Mouse (Mus musculus) megakaryocyte-erythroid progenitor cell, adult 5 weeks (primary cell): ENCODE data around the gene Hint1. TPM values are rescaled to one million over a fixed set of nuclear protein-coding genes. Genes with fewer than 3 reads are reported as not detected.

Source experiments
- polyA plus RNA-seq: library from polyadenylated mRNA; stranded (reverse); fragments of >175 nt; gene quantifications from 2 replicates; pipeline ENCODE4 v1.2.3, GENCODE M21; 2012

Gene Hint1
- polyA plus RNA-seq: 1,285 and 1,367 TPM in 2 replicates

GRCm38 (mm10) chr11:54866119-54867048 lies at the start of gene Hint1:
Hint1 (plus strand) TSS chr11:54866383.

DNA sequence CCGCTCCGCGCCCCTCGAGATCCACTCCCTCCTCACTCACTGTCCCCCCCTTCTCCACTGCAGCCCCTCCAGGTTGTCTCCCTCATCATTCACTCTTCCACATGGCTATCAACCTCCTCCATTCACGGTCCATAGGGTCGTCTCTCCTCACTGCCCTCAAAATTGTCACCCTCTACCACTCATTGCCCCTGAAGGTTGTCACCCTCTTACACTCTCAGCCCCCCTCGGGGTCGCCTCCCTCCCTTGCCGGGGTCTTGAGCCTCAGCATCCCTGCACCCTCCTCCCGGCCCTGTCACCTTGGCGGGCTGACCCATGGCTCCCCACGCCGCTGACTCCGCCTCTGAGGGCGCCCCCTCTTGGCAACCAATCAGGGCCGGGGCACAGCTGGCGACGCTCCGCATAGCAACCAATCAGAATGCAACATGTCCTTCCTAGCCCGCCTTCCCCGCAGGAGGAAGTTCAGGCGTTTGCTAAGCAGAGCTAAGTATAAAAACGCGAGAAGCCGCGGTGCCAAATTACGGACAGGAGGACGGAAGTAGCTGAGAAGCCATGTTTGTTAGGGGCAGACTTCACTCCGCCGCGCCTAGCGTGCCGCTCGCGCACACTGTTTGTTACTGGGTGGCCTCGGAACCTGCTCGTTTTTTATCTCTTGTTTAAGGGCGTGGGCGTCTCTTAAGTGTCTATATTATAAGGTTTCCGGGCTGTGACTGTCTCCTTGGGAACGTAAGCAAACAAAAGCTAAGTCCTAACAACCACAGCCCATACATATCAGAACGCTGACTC lies 5.7 kb upstream of the Hint1 start, which contains the start of gene Lyrm7:
TSS of gene Lyrm7 (minus strand) at position 661 of the 783 bp plus-strand sequence.

DNA sequence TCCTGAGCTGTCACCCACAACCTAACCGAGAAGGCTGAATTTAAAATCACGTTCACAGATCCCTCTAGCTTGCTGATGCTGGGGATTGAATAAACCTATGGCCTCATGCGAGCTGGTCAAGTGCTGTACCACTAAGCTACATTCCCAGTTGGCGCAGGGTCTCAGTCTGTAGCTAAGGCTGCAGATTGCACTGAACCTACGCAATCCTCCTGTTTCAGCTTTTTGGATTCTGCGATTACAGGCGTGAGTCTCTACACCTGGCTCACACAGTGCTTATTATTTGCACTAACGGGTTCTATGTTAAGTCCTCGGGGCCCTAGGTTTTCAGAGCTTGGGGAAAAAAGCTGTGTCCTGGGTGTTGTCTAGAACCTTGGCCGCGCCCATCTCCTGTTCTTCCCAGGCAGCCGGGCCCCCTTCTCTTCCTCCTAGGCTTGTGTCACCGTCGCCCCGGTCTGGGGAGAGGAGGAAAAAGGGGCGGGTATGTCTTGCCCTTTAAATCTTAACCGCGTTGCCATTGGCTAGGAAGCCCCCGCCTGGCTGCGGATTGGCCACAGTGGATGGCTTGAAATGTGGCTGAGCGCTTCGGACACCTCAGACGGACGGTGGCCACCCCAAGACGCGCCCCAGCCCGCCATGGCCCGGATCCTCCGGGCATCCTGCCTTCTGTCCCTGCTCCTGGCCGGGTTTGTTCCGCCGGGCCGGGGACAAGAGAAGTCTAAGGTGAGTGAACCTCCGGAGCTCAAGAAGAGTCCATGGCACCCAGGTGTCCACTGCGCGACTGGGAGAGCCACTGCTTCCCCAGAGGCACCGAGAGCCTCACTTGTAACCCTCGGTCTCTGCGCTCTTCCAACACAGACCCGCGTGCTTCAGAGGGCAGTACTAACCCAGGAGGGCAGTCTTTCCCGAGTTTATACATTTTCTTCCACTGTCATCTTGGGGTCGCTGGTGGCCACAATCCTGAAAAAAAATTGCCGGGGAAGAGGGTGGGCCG lies 36.4 kb downstream of the Hint1 start, which contains the start of gene Gpx3:
TSS of gene Gpx3 (plus strand) at position 121 of the 991 bp plus-strand sequence.

Other genes starting within 250 kb of the Hint1 start
- 20.7 and 22.2 TPM in 2 replicates for gene Cdc42se2, start 78.7 kb upstream of the Hint1 start, polyA plus RNA-seq
- gene Lyrm7, start 5.5 kb upstream of the Hint1 start, polyA plus RNA-seq: 0.13 and 0.29 TPM in 2 replicates
- 18.7 and 52.2 TPM in 2 replicates for gene Gpx3, start 36.1 kb downstream of the Hint1 start, polyA plus RNA-seq
- gene Tnip1, start 96.5 kb downstream of the Hint1 start, polyA plus RNA-seq: 111 TPM in 2 replicates
- gene Anxa6, start 167.1 kb downstream of the Hint1 start, polyA plus RNA-seq: 40.1 and 43.5 TPM in 2 replicates
- gene Ccdc69, start 211.7 kb downstream of the Hint1 start, polyA plus RNA-seq: 15.1 and 17.8 TPM in 2 replicates
- 27.8 and 37.9 TPM in 2 replicates for gene Gm2a, start 231.7 kb downstream of the Hint1 start, polyA plus RNA-seq